Mouse (Mus musculus): ENCODE results near the gene St3gal3. TPM values are rescaled to one million over a fixed set of nuclear protein-coding genes. Genes with fewer than 3 reads are reported as not detected.

St3gal3 gene
- total and polyA plus RNA-seq, 3 experiments, result 54.9 to 70.6 (median 55.8) TPM

DNA sequence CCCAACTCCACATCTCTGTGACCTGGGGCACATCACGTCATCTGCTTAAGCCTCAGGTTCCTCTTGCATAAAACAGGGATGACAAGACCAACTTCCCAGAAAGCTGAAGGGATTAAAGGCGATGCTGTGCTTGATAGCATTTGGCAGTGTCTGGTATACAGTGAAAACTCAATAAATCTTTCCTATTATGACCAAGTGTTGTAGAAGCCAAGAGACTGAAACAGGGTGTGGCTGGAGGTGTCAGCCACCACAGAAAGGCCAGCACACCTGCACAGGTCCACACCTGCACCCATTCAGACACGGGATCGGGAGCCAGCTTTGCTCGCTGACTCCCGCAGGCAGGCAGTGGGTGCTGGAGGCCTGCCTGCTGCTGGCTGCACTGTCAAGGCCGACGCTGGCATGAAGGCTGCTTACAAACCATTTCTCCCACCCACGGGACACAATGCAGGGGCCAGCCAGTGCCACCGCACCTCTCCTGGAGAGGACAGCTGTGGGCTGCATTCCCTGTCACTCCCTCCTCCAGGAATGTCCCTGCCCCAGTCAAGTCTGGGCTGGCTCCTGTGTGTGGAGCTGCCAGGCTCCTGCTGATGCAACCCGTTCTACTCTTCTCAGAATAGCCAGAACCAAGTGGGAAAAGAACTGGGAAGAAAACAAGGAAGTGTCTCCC, 187.9 kb downstream of the St3gal3 start:
- no peak for DNase-seq
- Histone ChIP-seq H3K79me2 (replicated peaks; ENCODE audit: control insufficient read depth, insufficient read depth, low read length) (no peaks in the 10 kb centered on the region), H3K27me3 (ENCODE audit: control insufficient read depth, insufficient read depth, low read length) (no peaks in the 10 kb centered on the region), H3K9ac (ENCODE audit: low read depth, low read length) (no peak overlapping the region), H3K36me3 (ENCODE audit: control insufficient read depth, insufficient read depth, low read length) (no peaks in the 10 kb centered on the region), H3K4me1 (ENCODE audit: control insufficient read depth, insufficient read depth, low read length) (no peaks in the 10 kb centered on the region), H3K4me3 (no peak overlapping the region), H3K27ac (no peak overlapping the region)
- TF ChIP-seq EP300 (IDR thresholded peaks at IDR 0.05; ENCODE audit: insufficient read depth, low read depth, low read length) (no peak), POLR2A (IDR thresholded peaks at IDR 0.05; ENCODE audit: insufficient read depth, low read depth, low read length) (no peak), CTCF (IDR thresholded peaks at IDR 0.05) (no peak)
- 73% methylated on average over 11 of the region's 11 CpGs for WGBS
- intact Hi-C loops (cut with DNase I), result no loop called here

DNA sequence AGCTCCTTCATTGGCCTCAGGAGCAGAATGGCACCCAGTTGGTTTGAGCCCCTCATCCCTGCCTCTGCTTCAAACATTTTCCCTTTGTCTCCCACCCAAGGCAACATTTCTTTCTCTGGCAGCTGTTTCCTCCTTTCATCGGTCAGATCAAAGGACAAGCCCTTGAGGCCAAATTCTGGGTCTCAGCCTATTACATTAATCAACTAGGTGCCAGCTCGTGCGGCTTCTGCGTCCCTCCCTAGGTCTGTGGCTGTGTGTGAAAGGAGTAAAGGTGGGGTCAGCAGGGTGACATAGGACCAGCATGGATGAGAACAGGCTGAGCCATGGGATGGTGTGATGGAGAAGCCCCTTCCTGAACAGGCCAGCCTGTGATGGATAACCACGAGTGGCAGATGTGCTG, 191.4 kb downstream of the St3gal3 start:
- Histone ChIP-seq H3K27ac (no peak overlapping the region), H3K4me1 (ENCODE audit: control insufficient read depth, insufficient read depth, low read length) (no peaks in the 10 kb centered on the region), H3K9ac (ENCODE audit: low read depth, low read length) (no peak overlapping the region), H3K36me3 (ENCODE audit: control insufficient read depth, insufficient read depth, low read length) (no peaks in the 10 kb centered on the region), H3K79me2 (replicated peaks; ENCODE audit: control insufficient read depth, insufficient read depth, low read length) (no peaks in the 10 kb centered on the region), H3K27me3 (ENCODE audit: control insufficient read depth, insufficient read depth, low read length) (no peaks in the 10 kb centered on the region), H3K4me3 (no peak overlapping the region)
- WGBS, result 74% methylated on average over 5 of the region's 5 CpGs
- DNase-seq, result no peak
- no peak for TF ChIP-seq CTCF (IDR thresholded peaks at IDR 0.05)
- TF ChIP-seq EP300 (IDR thresholded peaks at IDR 0.05; ENCODE audit: insufficient read depth, low read depth, low read length), result no peak
- TF ChIP-seq POLR2A (IDR thresholded peaks at IDR 0.05; ENCODE audit: insufficient read depth, low read depth, low read length), result no peak
- intact Hi-C loops (cut with DNase I), result no loop called here

- Histone ChIP-seq H3K79me2 (replicated peaks; ENCODE audit: control insufficient read depth, insufficient read depth, low read length) (no peaks in the 10 kb centered on the region), H3K36me3 (ENCODE audit: control insufficient read depth, insufficient read depth, low read length) (no peaks in the 10 kb centered on the region), H3K4me3 (no peak overlapping the region), H3K27ac (no peak overlapping the region), H3K27me3 (ENCODE audit: control insufficient read depth, insufficient read depth, low read length) (no peaks in the 10 kb centered on the region), H3K9ac (ENCODE audit: low read depth, low read length) (no peak overlapping the region), H3K4me1 (ENCODE audit: control insufficient read depth, insufficient read depth, low read length) (no peaks in the 10 kb centered on the region)
- DNase-seq, result no peak
- intact Hi-C loops (cut with DNase I), result no loop called here
- WGBS, result 92% methylated on average over 5 of the region's 5 CpGs
- no peak for TF ChIP-seq POLR2A (IDR thresholded peaks at IDR 0.05; ENCODE audit: insufficient read depth, low read depth, low read length)
- peak; percentile 29 for TF ChIP-seq CTCF (IDR thresholded peaks at IDR 0.05)
These were observed 197.8 kb downstream of the St3gal3 start for GRCm38 (mm10) chr4:117936964-117937363.

- no peak for TF ChIP-seq EP300 (IDR thresholded peaks at IDR 0.05; ENCODE audit: insufficient read depth, low read depth, low read length)
- no peak for TF ChIP-seq POLR2A (IDR thresholded peaks at IDR 0.05; ENCODE audit: insufficient read depth, low read depth, low read length)
- TF ChIP-seq CTCF (IDR thresholded peaks at IDR 0.05), result no peak
- H3K79me2 ChIP-seq (replicated peaks; ENCODE audit: control insufficient read depth, insufficient read depth, low read length), result no peaks in the 10 kb centered on the region
- H3K4me3 ChIP-seq, result no peak overlapping the region
- no peaks in the 10 kb centered on the region for H3K4me1 ChIP-seq (ENCODE audit: control insufficient read depth, insufficient read depth, low read length)
- H3K27ac ChIP-seq, result no peak overlapping the region
- WGBS, result 79% methylated on average over 4 of the region's 4 CpGs
- no peaks in the 10 kb centered on the region for H3K36me3 ChIP-seq (ENCODE audit: control insufficient read depth, insufficient read depth, low read length)
- 0 out of 2 replicates have a peak, but pooled peaks cover 2% of the 10 kb centered on the region for H3K27me3 ChIP-seq (ENCODE audit: control insufficient read depth, insufficient read depth, low read length)
- intact Hi-C loops (cut with DNase I), result no loop called here
- no peak overlapping the region for H3K9ac ChIP-seq (ENCODE audit: low read depth, low read length)
- no peak for DNase-seq
These were observed 200.6 kb downstream of the St3gal3 start for GRCm38 (mm10) chr4:117934081-117934480.

GRCm38 (mm10) chr4:117933248-117933647, 201.5 kb downstream of the St3gal3 start:
- H3K9ac ChIP-seq (ENCODE audit: low read depth, low read length), result no peak overlapping the region
- no peak for DNase-seq
- H3K4me3 ChIP-seq, result no peak overlapping the region
- no peak for TF ChIP-seq CTCF (IDR thresholded peaks at IDR 0.05)
- TF ChIP-seq POLR2A (IDR thresholded peaks at IDR 0.05; ENCODE audit: insufficient read depth, low read depth, low read length), result no peak
- TF ChIP-seq EP300 (IDR thresholded peaks at IDR 0.05; ENCODE audit: insufficient read depth, low read depth, low read length), result no peak
- H3K27ac ChIP-seq, result no peak overlapping the region
- no peaks in the 10 kb centered on the region for H3K36me3 ChIP-seq (ENCODE audit: control insufficient read depth, insufficient read depth, low read length)
- 0 out of 2 replicates have a peak, but pooled peaks cover 2% of the 10 kb centered on the region for H3K27me3 ChIP-seq (ENCODE audit: control insufficient read depth, insufficient read depth, low read length)
- intact Hi-C loops (cut with DNase I), result no loop called here
- no peaks in the 10 kb centered on the region for H3K4me1 ChIP-seq (ENCODE audit: control insufficient read depth, insufficient read depth, low read length)
- no peaks in the 10 kb centered on the region for H3K79me2 ChIP-seq (replicated peaks; ENCODE audit: control insufficient read depth, insufficient read depth, low read length)
- WGBS, result 91% methylated on average over 5 of the region's 5 CpGs

GRCm38 (mm10) chr4:117929391-117929881, 205.3 kb downstream of the St3gal3 start, which contains the start of gene Artn:
Gene Artn, minus strand, starts transcription at chr4:117929763.
- Histone ChIP-seq H3K27ac (no peak within 1 kb of the TSS), H3K36me3 (ENCODE audit: control insufficient read depth, insufficient read depth, low read length) (no peaks in the 10 kb centered on the region), H3K27me3 (ENCODE audit: control insufficient read depth, insufficient read depth, low read length) (peaks cover 2% of the 10 kb centered on the region; the same call in 1 of the 2 replicates), H3K4me3 (peak within 1 kb of the TSS; percentile 23), H3K9ac (ENCODE audit: low read depth, low read length) (0 out of 2 replicates have a peak within 1 kb of the TSS, but pooled peaks have one; percentile 9), H3K4me1 (ENCODE audit: control insufficient read depth, insufficient read depth, low read length) (no peaks in the 10 kb centered on the region), H3K79me2 (replicated peaks; ENCODE audit: control insufficient read depth, insufficient read depth, low read length) (no peaks in the 10 kb centered on the region)
- WGBS, result 1% methylated on average over 33 of the region's 33 CpGs
- TF ChIP-seq POLR2A (IDR thresholded peaks at IDR 0.05; ENCODE audit: insufficient read depth, low read depth, low read length), result no peak
- no peak for TF ChIP-seq EP300 (IDR thresholded peaks at IDR 0.05; ENCODE audit: insufficient read depth, low read depth, low read length)
- no peak for TF ChIP-seq CTCF (IDR thresholded peaks at IDR 0.05)
- DNase-seq, result no peak
- intact Hi-C loops (cut with DNase I), result loop anchor here (5.0 kb wide), 2 partner anchors 92 to 103 kb away; no protein-coding TSS in a partner anchor
